Mouse (Mus musculus) thymus, adult 2 months (tissue): ENCODE measurements around the gene Gbf1.

Experiments
- CTCF ChIP-seq: fragments of 200-500 bp; IDR thresholded peaks from 2 replicates; pipeline ENCODE4 v1.5.1; 2012; ENCODE audit warnings: mild to moderate bottlenecking, control low read depth, low read length, moderate library complexity, borderline replicate concordance; ENCODE audit not compliant: control insufficient read depth, poor library complexity, insufficient read depth; ENCODE audit errors: extremely low read depth
- POLR2A ChIP-seq: fragments of 200-500 bp; IDR thresholded peaks from 2 replicates; pipeline ENCODE4 v1.6.1; 2012; ENCODE audit warnings: mild to moderate bottlenecking, low read length, control low read depth, moderate library complexity; ENCODE audit not compliant: control insufficient read depth, poor library complexity, insufficient read depth; ENCODE audit errors: extremely low read depth

- TF ChIP-seq CTCF (no peak), POLR2A (no peak)
Measured at GRCm38 (mm10) chr19:46198293-46198692, 46.0 kb downstream of the Gbf1 start.
